Comparison of ENCODE assay signal across 13 mouse cellular contexts in genomic region chr19:4718716-4719115, GRCm38 (mm10). TPM values are rescaled to one million over a fixed set of nuclear protein-coding genes. Genes with fewer than 3 reads are reported as not detected.
DNase-seq lines count a peak whose midpoint lies in the region; ATAC-seq and TF ChIP-seq lines count a peak whose summit lies in the region.
"Had no signal": no experiment of that assay in that cellular context is flagged by ENCODE, and none has a peak within 500 bp of the region (broad histone marks: within the 10 kb centered on the region; RNA-seq: fewer than 3 reads in every experiment).

No protein-coding gene starts in this region.

- no peak for TF ChIP-seq POLR2A in heart, adult 2 months (IDR thresholded peaks at IDR 0.05; ENCODE audit: insufficient read depth, low read depth, low read length)

- H3K4me3 ChIP-seq in heart, adult 2 months = no peak overlapping the region
- no peak overlapping the region for H3K4me3 ChIP-seq in lung, embryonic 14.5 days (ENCODE audit: low read depth, low read length)
- peak overlapping the region; percentile 3; the same call in 1 of the 2 replicates for H3K4me3 ChIP-seq in stomach, embryonic 14.5 days (ENCODE audit: low read depth, low read length)
- H3K4me3 ChIP-seq: limb, embryonic 15.5 days; midbrain, embryonic 15.5 days had no signal

- H3K9ac ChIP-seq in heart, adult 2 months (ENCODE audit: low read depth, low read length) = no peak overlapping the region
- H3K9ac ChIP-seq in lung, embryonic 14.5 days = no peak overlapping the region
- H3K9ac ChIP-seq in stomach, embryonic 14.5 days (replicated peaks; ENCODE audit: low read depth, low read length) = no peak overlapping the region
- H3K9ac ChIP-seq: limb, embryonic 15.5 days; midbrain, embryonic 15.5 days had no signal

- H3K4me1 ChIP-seq in heart, adult 2 months (ENCODE audit: control insufficient read depth, insufficient read depth, low read length) = no peaks in the 10 kb centered on the region
- H3K4me1 ChIP-seq in lung, embryonic 14.5 days (ENCODE audit: insufficient read depth) = no peaks in the 10 kb centered on the region; the same call in 1 of the 2 replicates
- no peaks in the 10 kb centered on the region for H3K4me1 ChIP-seq in stomach, embryonic 14.5 days (ENCODE audit: control insufficient read depth, insufficient read depth, low read length)

- no peaks in the 10 kb centered on the region for H3K36me3 ChIP-seq in heart, adult 2 months (ENCODE audit: control insufficient read depth, insufficient read depth, low read length)
- no peaks in the 10 kb centered on the region for H3K36me3 ChIP-seq in lung, embryonic 14.5 days (ENCODE audit: insufficient read depth)
- no peaks in the 10 kb centered on the region for H3K36me3 ChIP-seq in stomach, embryonic 14.5 days (ENCODE audit: control insufficient read depth, insufficient read depth, low read length)
- H3K36me3 ChIP-seq: limb, embryonic 15.5 days had no signal

- no peak overlapping the region for H3K27ac ChIP-seq in heart, adult 2 months
- no peak overlapping the region for H3K27ac ChIP-seq in lung, embryonic 14.5 days (ENCODE audit: low read depth)
- no peak overlapping the region for H3K27ac ChIP-seq in stomach, embryonic 14.5 days (ENCODE audit: low read length)
- H3K27ac ChIP-seq: limb, embryonic 15.5 days; midbrain, embryonic 15.5 days had no signal

- TF ChIP-seq EP300 in heart, adult 2 months (IDR thresholded peaks at IDR 0.05; ENCODE audit: insufficient read depth, low read depth, low read length) = no peak

- peak overlapping the region; percentile 16; the same call in 1 of the 2 replicates for H3K4me2 ChIP-seq in lung, embryonic 14.5 days
- no peak overlapping the region; the same call in 1 of the 2 replicates for H3K4me2 ChIP-seq in stomach, embryonic 14.5 days (replicated peaks; ENCODE audit: low read depth, low read length)
- H3K4me2 ChIP-seq: midbrain, embryonic 15.5 days had no signal

- intact Hi-C loops in heart, adult 2 months (cut with DNase I) = no loop called here

- peaks cover 2% of the 10 kb centered on the region; the same call in 1 of the 2 replicates for H3K27me3 ChIP-seq in heart, adult 2 months (ENCODE audit: control insufficient read depth, insufficient read depth, low read length)
- H3K27me3 ChIP-seq in lung, embryonic 14.5 days (ENCODE audit: insufficient read depth, low read length) = peaks cover 13% of the 10 kb centered on the region
- peaks cover 6% of the 10 kb centered on the region; the same call in 1 of the 2 replicates for H3K27me3 ChIP-seq in stomach, embryonic 14.5 days (ENCODE audit: control insufficient read depth, insufficient read depth, low read length)
- H3K27me3 ChIP-seq: midbrain, embryonic 15.5 days had no signal

- 28% methylated on average over 12 of the region's 12 CpGs for WGBS in heart, adult 2 months
- WGBS in lung, embryonic 14.5 days = 27% methylated on average over 12 of the region's 12 CpGs
- 30% methylated on average over 10 of the region's 12 CpGs for WGBS in stomach, embryonic 14.5 days

- DNase-seq in heart, adult 11 months = peak; percentile 79
- no peak for DNase-seq in heart, adult 2 months
- DNase-seq in lung, embryonic 14.5 days = no peak
- no peak for DNase-seq in lung, postnatal 25 days (ENCODE audit: low spot score)
- no peak for DNase-seq in cerebellum, postnatal 14 days
- DNase-seq in layer of hippocampus, adult 9-10 months (ENCODE audit: low spot score) = no peak
- DNase-seq: spleen, adult 18-20 months; thymus, postnatal 4 days had no signal

- H3K9me3 ChIP-seq in lung, embryonic 14.5 days (ENCODE audit: low read depth, low read length) = no peaks in the 10 kb centered on the region
- no peaks in the 10 kb centered on the region for H3K9me3 ChIP-seq in stomach, embryonic 14.5 days (ENCODE audit: control insufficient read depth, low read depth, low read length)
- H3K9me3 ChIP-seq: limb, embryonic 15.5 days; midbrain, embryonic 15.5 days had no signal

- no peaks in the 10 kb centered on the region for H3K79me2 ChIP-seq in heart, adult 2 months (replicated peaks; ENCODE audit: control insufficient read depth, insufficient read depth, low read length)

- no peak for ATAC-seq in lung, embryonic 14.5 days (ENCODE audit: insufficient read depth)
- peak; percentile 84 for ATAC-seq in common myeloid progenitor, adult 5-6 weeks (replicated peaks; ENCODE audit: low read depth, poor library complexity, severe bottlenecking)
- no peak for ATAC-seq in stomach, embryonic 14.5 days (ENCODE audit: insufficient number of reproducible peaks, insufficient read depth, low FRiP score, low read depth)
- ATAC-seq: hindbrain, embryonic 16.5 days; midbrain, embryonic 15.5 days had no signal

- TF ChIP-seq CTCF in heart, adult 2 months (IDR thresholded peaks at IDR 0.05) = no peak
- TF ChIP-seq CTCF in lung, embryonic 14.5 days (IDR thresholded peaks at IDR 0.05; ENCODE audit: low read depth) = no peak

RNA-seq across cellular contexts. Expression of gene Sptbn2, which starts 7.7 kb away (rescaled TPM):
- under 1 TPM; 0.23 to 0.27 TPM for total RNA-seq in heart, adult 2 months (2021)
- polyA plus RNA-seq in heart, adult 2 months (2012; rRNA removed) = 0.18 and 0.20 TPM in 2 replicates
- polyA plus RNA-seq in lung, embryonic 14.5 days (2014; fragmentation: Nextera tagmentation; extraction: Ambion mirVana) = 1.3 and 1.4 TPM in 2 replicates
- under 0.01 and 0.10 TPM in 2 replicates for total RNA-seq in common myeloid progenitor, adult 5-6 weeks (2017)
- polyA plus RNA-seq in stomach, embryonic 14.5 days (2014; fragmentation: Nextera tagmentation; extraction: Ambion mirVana) = 3.7 and 3.9 TPM in 2 replicates

RNA-seq across cellular contexts. Expression of gene Gm960, which starts 20.2 kb away (rescaled TPM):
- total RNA-seq in heart, adult 2 months (2021) = not detected
- not detected in 2 replicates for polyA plus RNA-seq in heart, adult 2 months (2012; rRNA removed)
- polyA plus RNA-seq in lung, embryonic 14.5 days (2014; fragmentation: Nextera tagmentation; extraction: Ambion mirVana) = 2.3 and 2.9 TPM in 2 replicates
- total RNA-seq in common myeloid progenitor, adult 5-6 weeks (2017) = not detected in 2 replicates
- 3.0 and 6.4 TPM in 2 replicates for polyA plus RNA-seq in stomach, embryonic 14.5 days (2014; fragmentation: Nextera tagmentation; extraction: Ambion mirVana)

RNA-seq across cellular contexts. Expression of gene Rbm4b, which starts 37.6 kb away (rescaled TPM):
- 1 to 10 TPM; 6.3 to 6.5 TPM for total RNA-seq in heart, adult 2 months (2021)
- polyA plus RNA-seq in heart, adult 2 months (2012; rRNA removed) = 5.1 and 6.9 TPM in 2 replicates
- 54.4 and 65.1 TPM in 2 replicates for polyA plus RNA-seq in lung, embryonic 14.5 days (2014; fragmentation: Nextera tagmentation; extraction: Ambion mirVana)
- 14.6 and 15.9 TPM in 2 replicates for total RNA-seq in common myeloid progenitor, adult 5-6 weeks (2017)
- polyA plus RNA-seq in stomach, embryonic 14.5 days (2014; fragmentation: Nextera tagmentation; extraction: Ambion mirVana) = 72.2 and 79.1 TPM in 2 replicates
